Mouse (Mus musculus): ENCODE data around the gene Gdpgp1. TPM values are rescaled to one million over a fixed set of nuclear protein-coding genes. Genes with fewer than 3 reads are reported as not detected.

Gdpgp1 gene
- polyA plus RNA-seq, 1 experiment from 2014 or later = 4.2 TPM

DNA sequence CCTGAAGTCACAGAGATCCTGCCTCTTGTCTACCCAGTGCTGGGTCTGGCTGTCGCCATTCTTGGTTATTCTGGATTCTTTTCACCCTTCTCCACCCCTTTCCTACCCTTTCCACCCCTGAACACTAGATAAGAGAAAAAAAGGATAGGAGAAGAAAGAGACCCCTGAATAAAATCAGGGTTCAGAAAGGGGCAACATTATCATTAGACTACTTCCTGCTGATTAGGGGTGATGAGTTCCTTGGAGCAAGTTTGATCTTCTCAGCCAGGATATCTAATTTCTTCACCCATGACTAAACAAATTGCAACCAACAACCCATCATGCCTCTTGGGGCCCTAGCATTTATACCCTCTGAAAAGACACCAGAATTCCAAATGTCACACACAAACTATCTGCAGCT is 35.1 kb downstream of the Gdpgp1 start:
- no peak overlapping the region for H3K9ac ChIP-seq (replicated peaks)
- WGBS = 86% methylated on average over 1 of the region's 1 CpGs
- H3K4me2 ChIP-seq (replicated peaks) = no peak overlapping the region
- no peak for ATAC-seq
- H3K4me1 ChIP-seq (replicated peaks) = peaks cover 31% of the 10 kb centered on the region
- H3K36me3 ChIP-seq = peaks cover 46% of the 10 kb centered on the region
- H3K9me3 ChIP-seq = no peaks in the 10 kb centered on the region
- H3K27ac ChIP-seq = no peak overlapping the region
- no peaks in the 10 kb centered on the region for H3K27me3 ChIP-seq
- H3K4me3 ChIP-seq (replicated peaks) = no peak overlapping the region

- H3K27ac ChIP-seq = peak within 1 kb of the TSS; percentile 72
- peaks cover 8% of the 10 kb centered on the region for H3K9me3 ChIP-seq
- peaks cover 31% of the 10 kb centered on the region for H3K4me1 ChIP-seq (replicated peaks)
- no peaks in the 10 kb centered on the region for H3K27me3 ChIP-seq
- peaks cover 54% of the 10 kb centered on the region for H3K36me3 ChIP-seq
- peak within 1 kb of the TSS; percentile 92 for H3K9ac ChIP-seq (replicated peaks)
- peak; percentile 96 for ATAC-seq
- 5% methylated on average over 21 of the region's 21 CpGs for WGBS
- H3K4me2 ChIP-seq (replicated peaks) = peak within 1 kb of the TSS; percentile 92
- H3K4me3 ChIP-seq (replicated peaks) = peak within 1 kb of the TSS; percentile 75
Observed at GRCm38 (mm10) chr7:80268897-80269750, 36.5 kb downstream of the Gdpgp1 start, which contains the start of gene Vps33b. Gene Vps33b, plus strand, starts transcription at chr7:80269649.

DNA sequence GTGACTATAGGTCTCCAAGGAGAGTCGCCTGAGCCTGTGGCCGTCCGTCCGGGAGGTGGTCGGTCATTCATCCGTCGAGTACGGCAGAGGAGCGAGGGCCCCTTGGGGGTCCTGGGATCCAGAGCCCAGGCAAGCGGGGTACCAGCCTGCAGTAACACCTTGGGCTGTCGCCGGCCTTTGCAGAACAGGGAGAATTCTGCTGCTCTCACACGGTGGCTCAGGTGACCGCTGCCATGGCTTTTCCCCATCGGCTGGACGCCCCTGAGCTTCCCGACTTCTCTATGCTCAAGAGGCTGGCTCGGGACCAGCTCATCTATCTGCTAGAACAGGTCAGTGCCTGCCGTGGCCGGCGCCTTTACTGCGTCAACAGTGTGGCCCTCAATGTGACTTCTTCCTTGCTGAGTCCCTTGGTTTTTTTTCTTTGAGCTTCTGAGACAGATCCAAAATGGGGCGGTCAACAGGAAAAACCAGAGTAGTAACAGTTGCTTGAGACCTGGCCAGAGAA is 37.1 kb downstream of the Gdpgp1 start:
- no peak for ATAC-seq
- peaks cover 31% of the 10 kb centered on the region for H3K4me1 ChIP-seq (replicated peaks)
- peak overlapping the region; percentile 72 for H3K27ac ChIP-seq
- whole genome bisulfite sequencing = 2% methylated on average over 23 of the region's 23 CpGs
- H3K27me3 ChIP-seq = no peaks in the 10 kb centered on the region
- peak overlapping the region; percentile 92 for H3K4me2 ChIP-seq (replicated peaks)
- peak overlapping the region; percentile 75 for H3K4me3 ChIP-seq (replicated peaks)
- peaks cover 54% of the 10 kb centered on the region for H3K36me3 ChIP-seq
- peak overlapping the region; percentile 92 for H3K9ac ChIP-seq (replicated peaks)
- peaks cover 15% of the 10 kb centered on the region for H3K9me3 ChIP-seq

- Histone ChIP-seq H3K9ac (replicated peaks) (no peak overlapping the region), H3K9me3 (peaks cover 21% of the 10 kb centered on the region), H3K27me3 (no peaks in the 10 kb centered on the region), H3K4me3 (replicated peaks) (no peak overlapping the region), H3K36me3 (peaks cover 65% of the 10 kb centered on the region), H3K4me1 (replicated peaks) (peaks cover 29% of the 10 kb centered on the region), H3K4me2 (replicated peaks) (no peak overlapping the region), H3K27ac (no peak overlapping the region)
- ATAC-seq = no peak
- 92% methylated on average over 2 of the region's 2 CpGs for WGBS
Observed at GRCm38 (mm10) chr7:80273456-80273855, 40.8 kb downstream of the Gdpgp1 start.

GRCm38 (mm10) chr7:80276374-80276773 is 43.7 kb downstream of the Gdpgp1 start:
- Histone ChIP-seq H3K36me3 (peaks cover 91% of the 10 kb centered on the region), H3K27me3 (no peaks in the 10 kb centered on the region), H3K4me3 (replicated peaks) (no peak overlapping the region), H3K27ac (no peak overlapping the region), H3K4me1 (replicated peaks) (peaks cover 6% of the 10 kb centered on the region; the same call in 1 of the 2 replicates), H3K4me2 (replicated peaks) (no peak overlapping the region), H3K9ac (replicated peaks) (no peak overlapping the region), H3K9me3 (peaks cover 21% of the 10 kb centered on the region)
- ATAC-seq = no peak
- 93% methylated on average over 4 of the region's 4 CpGs for WGBS

GRCm38 (mm10) chr7:80280032-80280431 is 47.4 kb downstream of the Gdpgp1 start:
- no peak overlapping the region for H3K4me2 ChIP-seq (replicated peaks)
- no peak overlapping the region for H3K9ac ChIP-seq (replicated peaks)
- H3K4me3 ChIP-seq (replicated peaks) = no peak overlapping the region
- no peak for ATAC-seq
- no peaks in the 10 kb centered on the region for H3K4me1 ChIP-seq (replicated peaks)
- no peak overlapping the region for H3K27ac ChIP-seq
- WGBS = 90% methylated on average over 10 of the region's 10 CpGs
- H3K9me3 ChIP-seq = peaks cover 3% of the 10 kb centered on the region
- no peaks in the 10 kb centered on the region for H3K27me3 ChIP-seq
- H3K36me3 ChIP-seq = peaks cover 93% of the 10 kb centered on the region

- WGBS = 89% methylated on average over 2 of the region's 2 CpGs
- no peak for ATAC-seq
- Histone ChIP-seq H3K9ac (replicated peaks) (no peak overlapping the region), H3K27ac (no peak overlapping the region), H3K27me3 (no peaks in the 10 kb centered on the region), H3K4me3 (replicated peaks) (no peak overlapping the region), H3K4me1 (replicated peaks) (no peaks in the 10 kb centered on the region), H3K9me3 (no peaks in the 10 kb centered on the region), H3K36me3 (peaks cover 94% of the 10 kb centered on the region), H3K4me2 (replicated peaks) (no peak overlapping the region)
Observed at GRCm38 (mm10) chr7:80280998-80281397, 48.3 kb downstream of the Gdpgp1 start.

DNA sequence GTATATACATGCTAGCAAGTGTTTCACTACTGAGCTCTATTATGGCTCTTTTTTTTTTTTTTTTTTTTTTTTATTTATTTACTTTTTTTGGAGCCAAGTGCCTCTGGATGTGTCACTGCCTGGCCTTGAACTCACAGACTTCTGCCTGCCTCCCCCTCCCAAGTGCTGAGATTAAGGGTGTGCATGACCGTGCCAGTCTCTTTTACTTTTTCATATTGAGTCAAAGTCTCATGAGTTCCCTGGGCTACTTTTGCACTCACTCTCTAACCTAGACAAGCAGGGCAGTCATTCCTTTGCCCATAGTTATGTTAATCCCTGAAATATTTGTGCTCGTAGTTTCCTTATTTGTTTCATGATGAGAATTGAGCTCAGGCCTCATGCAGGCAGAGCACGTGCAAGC is 49.0 kb downstream of the Gdpgp1 start:
- Histone ChIP-seq H3K9ac (replicated peaks) (no peak overlapping the region), H3K36me3 (peaks cover 94% of the 10 kb centered on the region), H3K27ac (no peak overlapping the region), H3K4me3 (replicated peaks) (no peak overlapping the region), H3K4me2 (replicated peaks) (no peak overlapping the region), H3K27me3 (no peaks in the 10 kb centered on the region), H3K9me3 (no peaks in the 10 kb centered on the region), H3K4me1 (replicated peaks) (no peaks in the 10 kb centered on the region)
- 88% methylated on average over 3 of the region's 3 CpGs for WGBS
- no peak for ATAC-seq

- ATAC-seq = no peak
- Histone ChIP-seq H3K9ac (replicated peaks) (no peak overlapping the region), H3K4me2 (replicated peaks) (no peak overlapping the region), H3K36me3 (peaks cover 94% of the 10 kb centered on the region), H3K4me1 (replicated peaks) (no peaks in the 10 kb centered on the region), H3K9me3 (no peaks in the 10 kb centered on the region), H3K4me3 (replicated peaks) (no peak overlapping the region), H3K27ac (no peak overlapping the region), H3K27me3 (no peaks in the 10 kb centered on the region)
- WGBS = 87% methylated on average over 3 of the region's 3 CpGs
Observed at GRCm38 (mm10) chr7:80283226-80283918, 50.7 kb downstream of the Gdpgp1 start.

- Histone ChIP-seq H3K4me1 (replicated peaks) (no peaks in the 10 kb centered on the region), H3K4me3 (replicated peaks) (no peak overlapping the region), H3K27me3 (no peaks in the 10 kb centered on the region), H3K4me2 (replicated peaks) (no peak overlapping the region), H3K36me3 (peaks cover 91% of the 10 kb centered on the region), H3K9ac (replicated peaks) (no peak overlapping the region), H3K27ac (no peak overlapping the region), H3K9me3 (no peaks in the 10 kb centered on the region)
- WGBS = 92% methylated on average over 5 of the region's 5 CpGs
- no peak for ATAC-seq
Observed at GRCm38 (mm10) chr7:80284391-80284790, 51.7 kb downstream of the Gdpgp1 start.

DNA sequence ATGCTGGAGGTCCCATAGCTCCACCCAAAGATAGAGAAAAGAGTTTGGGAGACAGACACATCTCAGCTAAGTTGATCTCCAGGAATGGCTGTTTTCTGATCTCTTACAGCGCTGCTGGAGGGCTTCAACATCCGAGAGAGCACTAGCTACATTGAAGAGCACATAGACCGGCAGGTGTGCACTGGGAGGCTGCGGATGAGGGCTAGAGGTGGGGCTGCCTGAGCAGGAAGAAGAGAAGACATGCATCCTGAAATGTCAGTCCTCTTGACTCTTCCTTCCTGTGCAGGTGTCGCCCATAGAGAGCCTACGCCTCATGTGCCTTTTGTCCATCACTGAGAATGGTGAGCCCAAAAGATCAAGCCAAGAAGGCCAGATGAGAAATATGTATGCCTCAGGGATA is 53.1 kb downstream of the Gdpgp1 start:
- Histone ChIP-seq H3K27me3 (no peaks in the 10 kb centered on the region), H3K4me2 (replicated peaks) (no peak overlapping the region), H3K36me3 (peaks cover 92% of the 10 kb centered on the region), H3K9ac (replicated peaks) (no peak overlapping the region), H3K9me3 (no peaks in the 10 kb centered on the region), H3K4me3 (replicated peaks) (no peak overlapping the region), H3K4me1 (replicated peaks) (no peaks in the 10 kb centered on the region), H3K27ac (no peak overlapping the region)
- 95% methylated on average over 6 of the region's 6 CpGs for WGBS
- no peak for ATAC-seq

DNA sequence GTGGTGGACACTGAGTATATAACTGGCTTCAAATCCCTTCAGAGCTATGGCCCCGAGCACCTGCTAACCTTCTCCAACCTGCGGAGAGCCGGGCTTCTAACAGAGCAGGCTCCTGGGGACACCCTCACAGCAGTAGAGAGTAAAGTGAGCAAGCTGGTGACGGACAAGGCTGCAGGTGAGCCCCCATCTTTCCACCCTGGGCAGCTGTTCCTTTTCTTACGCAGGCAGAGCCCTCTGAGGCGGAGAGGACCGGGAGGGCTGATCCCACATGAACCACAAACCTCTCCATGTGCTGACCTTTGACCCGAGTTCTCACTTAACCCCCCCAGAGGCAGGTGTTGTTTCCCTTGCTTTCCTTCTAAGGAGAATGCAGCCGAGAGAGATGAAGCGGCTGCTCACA is 55.1 kb downstream of the Gdpgp1 start:
- Histone ChIP-seq H3K36me3 (peaks cover 82% of the 10 kb centered on the region), H3K4me1 (replicated peaks) (no peaks in the 10 kb centered on the region), H3K4me2 (replicated peaks) (no peak overlapping the region), H3K4me3 (replicated peaks) (no peak overlapping the region), H3K27ac (no peak overlapping the region), H3K9me3 (no peaks in the 10 kb centered on the region), H3K9ac (replicated peaks) (no peak overlapping the region), H3K27me3 (no peaks in the 10 kb centered on the region)
- no peak for ATAC-seq
- 86% methylated on average over 10 of the region's 10 CpGs for WGBS
